Mouse (Mus musculus) brown adipose tissue, adult 24 weeks (tissue): ENCODE measurements around the gene Shisa4. TPM values are rescaled to one million over a fixed set of nuclear protein-coding genes. Genes with fewer than 3 reads are reported as not detected.
A peak's percentile ranks its signal among the peaks of the same experiment; 100 is the strongest.
"Not testable (repeated sequence)": the region's sequence is repeated elsewhere in the genome, so short reads cannot be mapped to it uniquely, and the experiment has no call there.

Experiments
- H3K27ac ChIP-seq: fragments of 200-500 bp; replicated peaks from 2 replicates; pipeline ENCODE4 v1.5.1; 2012; ENCODE audit warnings: low read depth, mild to moderate bottlenecking, low read length
- H3K4me1 ChIP-seq: fragments of 200-500 bp; 2 replicates; pipeline ENCODE4 v1.6.1; 2012; ENCODE audit warnings: low read length, mixed read lengths; ENCODE audit not compliant: control insufficient read depth, insufficient read depth, insufficient read length
- H3K4me3 ChIP-seq: fragments of 200-500 bp; 2 replicates; pipeline ENCODE4 v1.5.1; 2012; ENCODE audit warnings: low read depth, mild to moderate bottlenecking, low read length, moderate library complexity; ENCODE audit not compliant: insufficient read depth
- polyA plus RNA-seq: library from polyadenylated mRNA; stranded (reverse); fragments of >200 nt; gene quantifications from 2 replicates; pipeline ENCODE4 v1.2.4, GENCODE M21; 2012; ENCODE audit not compliant: missing spikeins, insufficient read depth, insufficient read length

The Shisa4 gene
- 2.1 and 3.2 TPM in 2 replicates for polyA plus RNA-seq

DNA sequence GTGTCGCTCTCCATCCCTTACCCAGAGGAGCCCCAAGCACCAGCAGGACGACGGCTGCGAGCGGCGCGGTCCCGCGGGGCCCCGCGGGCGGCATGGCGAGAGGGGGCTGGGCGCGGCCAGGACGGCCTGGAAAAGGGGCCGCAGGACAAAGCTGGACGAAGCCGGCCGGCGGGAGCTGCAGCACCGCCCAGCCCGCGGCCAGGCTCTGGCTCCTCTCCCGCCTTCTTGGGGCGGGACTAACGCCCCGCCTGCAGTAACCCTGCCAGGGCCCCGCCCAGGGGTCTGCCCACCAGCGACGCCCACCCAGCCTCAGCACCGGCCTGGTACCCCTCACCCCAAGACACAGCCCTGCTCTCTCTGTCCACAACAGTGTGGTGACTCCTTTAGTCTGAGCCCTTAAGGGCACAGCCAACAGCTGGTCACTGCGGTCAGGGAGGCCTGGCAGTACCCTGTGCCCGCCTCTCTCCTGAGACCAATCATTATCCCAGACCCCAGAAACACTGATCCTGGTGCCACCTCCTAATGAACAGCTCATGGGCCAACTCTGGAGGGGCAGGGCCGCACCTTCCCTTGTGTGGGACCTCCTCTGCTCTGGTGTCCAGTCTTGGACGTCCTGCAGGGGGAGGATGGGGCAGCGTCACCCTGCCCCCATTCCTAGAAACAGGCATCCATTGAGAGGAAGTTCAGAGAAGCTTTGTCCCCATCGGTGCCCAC, at the start of gene Shisa4:
TSS of gene Shisa4 (minus strand) at position 370 of the 714 bp plus-strand sequence.
- no peaks in the 10 kb centered on the region for H3K4me1 ChIP-seq
- H3K4me3 ChIP-seq, result peak within 1 kb of the TSS; percentile 62
- H3K27ac ChIP-seq, result no peak within 1 kb of the TSS

DNA sequence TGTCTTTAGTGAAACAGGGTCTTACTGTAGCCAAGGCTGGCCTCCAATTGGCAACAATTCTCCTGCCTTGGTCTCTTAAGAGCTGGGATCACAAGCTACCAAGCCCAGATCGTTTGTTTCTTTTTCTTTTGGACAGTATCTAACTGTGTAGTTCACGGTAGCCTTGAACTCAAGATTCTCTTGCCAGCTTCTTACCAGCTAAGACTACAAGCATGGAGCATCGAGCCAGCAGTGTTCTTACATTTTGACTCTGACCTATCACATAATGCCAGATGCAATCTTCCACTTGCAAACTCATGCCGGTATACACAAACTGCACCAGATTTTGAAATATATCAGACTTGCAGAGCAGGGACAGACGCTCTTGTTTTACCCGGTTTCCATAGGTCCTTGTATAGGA, 47.7 kb upstream of the Shisa4 start:
- peaks cover 19% of the 10 kb centered on the region for H3K4me1 ChIP-seq
- 0 out of 2 replicates have a peak overlapping the region, but pooled peaks have one; percentile 11 for H3K27ac ChIP-seq
- no peak overlapping the region for H3K4me3 ChIP-seq

DNA sequence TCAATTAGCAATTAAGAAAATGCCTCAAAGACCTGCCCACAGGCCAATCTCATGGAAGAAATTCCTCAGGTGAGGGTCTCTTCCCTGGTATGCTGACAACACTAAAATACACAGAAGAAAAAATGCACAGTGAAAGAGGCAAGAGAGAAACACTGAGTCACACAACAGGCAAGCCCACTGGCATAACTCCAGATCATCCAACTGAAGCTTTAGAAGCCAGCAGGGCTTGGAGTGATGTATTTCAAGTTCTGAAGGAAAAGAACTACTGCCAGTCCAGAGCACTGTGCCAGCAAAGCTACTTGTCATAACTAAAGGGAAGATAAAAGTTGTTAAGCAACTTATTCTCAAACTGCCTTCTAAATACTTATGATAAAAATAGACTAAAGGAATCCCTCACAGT, 39.0 kb upstream of the Shisa4 start:
- Histone ChIP-seq H3K4me1 (peaks cover 2% of the 10 kb centered on the region; the same call in 1 of the 2 replicates), H3K27ac (peak overlapping the region; percentile 55; the same call in 1 of the 2 replicates), H3K4me3 (no peak overlapping the region)

DNA sequence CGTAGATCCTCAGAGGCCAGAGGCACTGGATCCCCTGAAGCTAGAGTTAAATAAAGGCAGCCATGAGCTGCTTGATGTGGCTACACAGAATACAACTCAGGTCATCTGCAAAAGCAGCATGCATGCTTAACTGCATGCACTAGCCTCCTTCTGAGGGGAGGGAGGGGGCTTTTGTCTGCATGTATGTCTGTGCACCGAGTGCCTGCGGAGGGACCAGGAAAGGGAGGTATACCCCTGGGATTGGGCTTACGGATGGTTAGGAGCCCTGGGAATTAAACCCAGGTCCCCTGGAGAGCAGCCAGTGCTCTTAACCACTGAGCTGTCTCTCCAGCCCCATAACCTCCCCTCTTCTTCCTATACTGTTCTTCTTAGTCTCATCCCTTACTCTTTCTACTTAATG, 37.1 kb upstream of the Shisa4 start:
- no peak overlapping the region for H3K27ac ChIP-seq
- H3K4me1 ChIP-seq, result peaks cover 2% of the 10 kb centered on the region; the same call in 1 of the 2 replicates

DNA sequence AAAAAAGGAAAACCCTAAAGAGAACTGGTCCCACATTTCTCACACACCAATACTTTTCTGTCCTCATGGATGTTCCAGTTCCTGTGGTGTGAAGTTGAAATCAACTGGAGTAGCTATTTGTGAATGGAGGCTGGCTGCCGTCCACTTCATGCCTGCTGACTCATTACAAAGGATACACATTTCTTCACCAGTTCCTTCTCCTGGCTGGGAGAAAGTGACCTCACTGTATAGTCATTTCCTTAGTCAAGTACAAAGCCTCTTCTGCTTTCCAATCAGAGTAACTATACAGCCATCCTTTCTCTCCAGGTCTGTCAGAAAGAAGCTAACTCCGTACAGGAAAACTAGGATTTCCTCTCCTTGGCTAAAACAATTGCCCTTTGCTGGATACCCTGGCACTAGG, 35.9 kb upstream of the Shisa4 start:
- Histone ChIP-seq H3K4me3 (no peak overlapping the region), H3K4me1 (peaks cover 2% of the 10 kb centered on the region; the same call in 1 of the 2 replicates), H3K27ac (peak overlapping the region; percentile 90)

More for the DNA sequence above, 37.1 kb upstream of the Shisa4 start:
- no peak overlapping the region for H3K4me3 ChIP-seq

DNA sequence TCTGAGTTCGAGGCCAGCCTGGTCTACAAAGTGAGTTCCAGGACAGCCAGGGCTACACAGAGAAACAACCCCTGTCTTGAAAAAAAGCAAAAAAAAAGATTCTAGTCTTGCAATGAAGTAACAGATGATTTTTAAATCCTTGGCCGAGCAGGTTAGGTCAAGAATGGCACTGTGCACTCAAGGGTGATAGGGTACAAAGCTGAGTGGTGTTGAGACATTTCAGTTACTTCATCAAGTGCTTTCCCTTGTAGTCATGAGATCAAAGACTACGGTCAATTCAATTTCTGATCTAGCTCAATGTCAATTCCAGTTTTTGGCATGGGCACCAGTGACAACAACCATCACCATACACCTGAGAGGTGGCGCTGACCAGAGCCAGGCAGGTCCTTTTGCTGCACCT, 33.9 kb upstream of the Shisa4 start:
- peaks cover 2% of the 10 kb centered on the region; the same call in 1 of the 2 replicates for H3K4me1 ChIP-seq
- no peak overlapping the region for H3K4me3 ChIP-seq
- H3K27ac ChIP-seq, result no peak overlapping the region

DNA sequence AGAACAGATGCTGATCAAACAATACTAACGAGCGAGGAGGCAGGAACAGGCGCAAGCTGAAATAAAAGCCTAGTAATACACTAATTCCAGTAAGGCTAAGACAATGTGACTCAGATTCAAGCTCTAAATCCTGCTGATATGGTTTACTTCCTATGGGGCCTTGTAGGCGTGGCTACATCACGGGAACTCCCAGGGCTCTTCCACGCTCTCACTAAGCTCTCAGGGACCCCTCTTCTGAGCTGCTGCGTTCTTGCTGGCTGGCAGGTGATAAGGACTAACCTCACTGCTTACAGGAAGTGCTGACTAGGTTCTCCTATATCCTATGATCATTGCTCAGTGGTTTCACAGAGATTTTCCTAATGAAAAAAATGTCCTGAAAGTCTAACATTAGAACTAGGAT, 30.3 kb upstream of the Shisa4 start:
- Histone ChIP-seq H3K27ac (no peak overlapping the region), H3K4me3 (no peak overlapping the region)

DNA sequence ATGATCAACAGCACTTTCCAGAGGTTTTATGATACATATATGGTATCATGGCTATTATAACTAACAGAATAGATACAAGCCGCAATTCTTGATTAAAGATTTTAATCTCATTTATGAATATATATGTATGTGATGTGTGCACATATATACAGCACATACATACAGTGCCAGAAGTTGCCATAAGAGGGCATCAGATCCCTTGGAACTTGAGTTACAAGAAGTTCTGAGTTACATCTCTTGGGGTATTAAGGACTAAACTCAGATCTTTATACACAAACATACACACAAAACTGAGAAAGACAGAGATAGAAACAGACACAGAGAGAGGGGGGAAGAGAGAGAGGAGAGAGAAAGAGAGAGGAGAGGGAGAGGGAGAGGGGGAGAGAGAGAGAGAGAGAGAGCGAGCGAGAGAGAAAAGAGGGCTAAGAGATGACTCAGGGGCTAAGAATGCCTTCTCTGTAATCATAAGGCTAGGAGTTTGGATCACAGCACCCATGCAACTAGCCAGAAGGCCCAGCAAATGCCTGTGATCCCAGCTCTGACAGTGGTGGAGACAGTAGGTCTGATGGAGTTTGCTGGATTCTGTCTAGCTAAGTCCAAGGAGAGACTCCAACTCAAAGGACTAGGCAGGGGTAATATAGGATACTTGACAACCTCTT, 26.5 kb upstream of the Shisa4 start:
- no peak overlapping the region for H3K27ac ChIP-seq
- H3K4me1 ChIP-seq, result no peaks in the 10 kb centered on the region
- H3K4me3 ChIP-seq, result no peak overlapping the region

More for the DNA sequence above, 30.3 kb upstream of the Shisa4 start:
- H3K4me1 ChIP-seq, result no peaks in the 10 kb centered on the region

DNA sequence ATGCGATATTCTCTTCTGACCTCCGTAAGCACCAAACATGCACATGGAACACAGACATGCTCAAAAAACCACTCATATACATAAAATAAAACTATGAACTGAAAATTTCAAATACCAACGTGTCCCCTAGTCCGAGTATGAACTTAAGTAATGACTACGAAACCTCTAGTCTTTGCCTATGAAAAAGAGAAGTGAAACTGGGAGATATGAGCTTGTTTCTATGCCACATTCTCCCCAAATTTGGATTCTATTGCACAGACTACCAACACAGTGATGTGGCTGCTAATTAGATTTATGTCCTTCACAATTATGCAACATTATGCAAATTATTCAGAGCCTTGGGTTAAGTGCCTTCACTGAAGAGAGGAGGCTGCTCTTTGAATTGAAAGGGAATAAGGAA, 24.4 kb upstream of the Shisa4 start:
- H3K4me1 ChIP-seq, result no peaks in the 10 kb centered on the region
- no peak overlapping the region for H3K27ac ChIP-seq
- H3K4me3 ChIP-seq, result no peak overlapping the region

DNA sequence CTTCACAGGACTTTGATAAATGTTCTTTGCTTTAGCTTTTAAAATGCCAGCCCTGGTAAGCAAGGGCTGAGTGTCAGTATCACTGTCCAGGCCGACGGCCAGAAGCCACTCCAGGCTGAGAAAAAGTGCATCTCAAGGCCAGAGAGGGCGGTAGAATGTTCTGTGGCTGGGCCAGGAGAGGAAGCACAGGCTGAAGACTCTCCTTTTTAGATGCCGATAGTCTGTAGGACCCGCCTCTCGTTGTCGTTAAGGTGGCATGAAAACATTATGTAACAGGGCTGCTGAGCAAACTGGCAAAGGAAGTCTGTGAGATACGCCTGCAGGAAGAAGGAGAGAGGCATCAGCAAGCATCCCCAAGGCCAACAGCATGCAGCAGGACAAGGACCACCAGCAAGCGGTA, 10.1 kb upstream of the Shisa4 start:
- H3K4me1 ChIP-seq, result no peaks in the 10 kb centered on the region
- no peak overlapping the region for H3K27ac ChIP-seq
- H3K4me3 ChIP-seq, result no peak overlapping the region

DNA sequence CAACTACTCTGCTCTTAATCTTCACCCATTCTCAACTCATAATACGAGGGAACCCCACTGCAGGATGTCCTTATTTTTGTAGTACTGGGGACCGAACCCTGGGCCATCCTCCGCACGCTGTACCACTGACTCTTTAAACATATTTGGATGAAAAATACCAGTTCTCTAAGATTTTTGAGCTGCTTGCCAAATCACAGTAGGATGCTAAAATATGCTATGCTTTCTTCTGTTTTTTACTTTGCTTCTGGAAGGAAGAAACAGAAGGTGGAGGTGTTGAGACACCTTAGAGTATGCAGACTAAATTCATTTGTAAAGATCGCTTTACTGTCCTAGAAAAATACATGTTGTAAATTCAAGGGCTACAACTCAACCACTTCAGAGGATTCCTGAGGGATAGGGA, 9.1 kb upstream of the Shisa4 start:
- H3K4me3 ChIP-seq, result no peak overlapping the region
- H3K4me1 ChIP-seq, result no peaks in the 10 kb centered on the region
- H3K27ac ChIP-seq, result no peak overlapping the region

DNA sequence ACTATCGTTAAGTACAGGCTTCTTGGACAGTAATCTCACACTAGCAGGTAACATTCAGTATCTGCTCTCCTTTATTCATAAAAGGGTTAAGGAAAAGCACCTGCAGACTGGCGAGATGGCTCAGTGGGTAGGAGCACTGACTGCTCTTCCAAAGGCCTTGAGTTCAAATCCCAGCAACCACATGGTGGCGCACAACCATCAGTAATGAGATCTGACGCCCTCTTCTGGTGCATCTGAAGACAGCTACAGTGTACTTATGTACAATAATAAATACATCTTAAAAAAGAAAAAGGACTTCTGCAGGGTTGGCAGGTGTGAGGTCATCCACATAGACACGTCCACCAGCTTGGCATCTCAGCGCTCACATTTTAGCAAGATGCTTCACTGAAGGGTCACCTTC, 6.5 kb upstream of the Shisa4 start:
- H3K27ac ChIP-seq, H3K4me1 ChIP-seq, H3K4me3 ChIP-seq: not testable (repeated sequence)

DNA sequence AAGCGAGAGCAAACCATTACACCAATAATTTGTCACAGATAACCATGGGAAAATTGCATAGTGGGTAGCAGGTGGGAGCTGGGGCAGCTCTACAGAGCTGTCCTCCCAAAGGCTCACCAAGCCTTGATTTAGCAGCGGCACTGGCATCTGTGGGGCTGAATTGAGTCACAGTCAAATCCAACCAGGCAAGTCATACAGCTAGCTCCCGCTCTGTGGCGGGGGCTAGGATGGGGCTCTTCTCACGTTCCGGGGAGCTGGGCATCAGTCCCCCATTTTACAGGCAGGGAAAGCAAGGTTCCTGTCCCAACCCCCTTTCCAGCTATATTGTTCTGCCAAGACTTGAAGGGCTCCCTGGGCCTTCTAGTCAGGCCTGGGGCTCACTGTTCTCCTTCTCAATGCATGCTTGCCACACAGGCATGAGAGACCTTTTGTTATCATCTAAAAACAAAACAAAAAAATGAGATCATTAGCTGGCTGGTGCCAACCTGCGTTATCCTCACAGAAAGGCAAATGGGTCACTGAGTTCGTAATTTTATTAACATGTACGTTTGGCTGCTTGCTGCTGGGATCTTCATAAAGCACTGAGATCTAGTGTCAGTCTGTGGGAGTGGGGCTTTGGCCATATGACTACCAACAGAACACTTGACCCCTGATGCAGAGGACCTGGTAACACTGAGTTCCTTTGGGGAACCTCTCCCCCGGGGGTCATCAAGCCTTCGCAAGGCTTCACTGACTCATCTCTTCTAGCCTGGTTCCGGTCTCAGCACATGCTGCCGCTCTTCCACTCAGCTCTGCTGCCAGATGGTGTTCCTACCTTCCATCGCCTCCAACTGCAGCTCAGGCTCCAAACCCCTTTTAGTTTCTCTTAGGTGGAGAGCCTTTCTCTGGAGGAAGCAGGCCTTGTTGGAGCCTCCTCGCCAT, 5.3 kb upstream of the Shisa4 start:
- Histone ChIP-seq H3K4me1 (no peaks in the 10 kb centered on the region), H3K27ac (no peak overlapping the region), H3K4me3 (no peak overlapping the region)

DNA sequence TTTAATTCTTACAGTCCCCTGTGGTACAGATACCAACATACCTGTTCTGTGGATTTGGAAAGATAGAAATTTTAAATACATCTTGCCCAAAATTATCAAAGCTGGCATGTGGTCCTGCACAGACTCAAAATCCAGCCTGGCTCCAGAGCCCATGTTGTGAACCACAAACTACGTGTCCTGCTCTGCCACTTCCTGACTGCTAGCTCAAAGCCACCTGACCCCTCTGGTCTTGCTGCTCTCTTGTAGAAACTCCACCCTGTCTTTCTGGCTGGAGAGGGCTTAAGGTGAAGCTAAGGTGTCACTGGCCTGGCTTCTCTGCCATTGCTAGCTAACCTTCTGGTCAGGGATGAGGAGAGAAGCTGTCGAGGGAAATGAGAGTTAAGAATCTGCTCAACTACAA, 4.0 kb upstream of the Shisa4 start:
- H3K4me1 ChIP-seq, result no peaks in the 10 kb centered on the region
- H3K27ac ChIP-seq, result no peak overlapping the region
- H3K4me3 ChIP-seq, result no peak overlapping the region

DNA sequence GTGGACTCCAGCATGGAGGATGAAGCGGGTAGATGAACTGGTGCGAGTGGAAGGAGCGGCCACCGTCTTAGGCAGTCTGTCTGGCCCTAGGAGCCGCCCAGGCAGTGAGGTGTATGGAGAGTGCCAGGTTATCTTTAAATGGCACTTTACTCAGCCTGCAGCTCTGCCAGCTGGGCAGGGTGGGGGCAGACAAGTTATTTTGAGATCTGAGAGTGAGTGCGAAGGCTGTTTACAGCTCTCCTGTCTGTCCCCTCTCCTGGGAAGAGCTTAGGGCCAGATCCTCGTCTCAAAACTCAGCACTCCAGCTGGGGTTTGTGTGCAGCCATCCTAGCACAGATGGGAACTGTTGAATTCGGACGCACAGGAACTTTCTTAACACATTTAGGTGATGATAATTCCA, 3.5 kb upstream of the Shisa4 start:
- Histone ChIP-seq H3K27ac (no peak overlapping the region), H3K4me1 (no peaks in the 10 kb centered on the region), H3K4me3 (no peak overlapping the region)
